Mouse (Mus musculus): Measurements from ENCODE around the gene Rps6kb1. TPM values are rescaled to one million over a fixed set of nuclear protein-coding genes. Genes with fewer than 3 reads are reported as not detected.
"Not testable (repeated sequence)": the region's sequence is repeated elsewhere in the genome, so short reads cannot be mapped to it uniquely, and the experiment has no call there.

Gene Rps6kb1
- polyA plus RNA-seq, 1 experiment from 2014 or later = 56.1 TPM

GRCm38 (mm10) chr11:86538786-86539185 lies 5.8 kb downstream of the Rps6kb1 start:
- Histone ChIP-seq H3K9ac (ENCODE audit: low read depth, low read length) (no peak overlapping the region), H3K4me2 (replicated peaks; ENCODE audit: low read depth, low read length) (no peak overlapping the region), H3K9me3 (ENCODE audit: control insufficient read depth, low read length) (no peaks in the 10 kb centered on the region), H3K27me3 (ENCODE audit: control insufficient read depth, insufficient read depth, low read length) (no peaks in the 10 kb centered on the region), H3K27ac (ENCODE audit: low read depth, low read length) (no peak overlapping the region), H3K4me3 (ENCODE audit: low read length) (no peak overlapping the region), H3K36me3 (ENCODE audit: control insufficient read depth, insufficient read depth, low read length) (peaks cover 6% of the 10 kb centered on the region), H3K4me1 (ENCODE audit: control insufficient read depth, insufficient read depth, low read length) (peaks cover 4% of the 10 kb centered on the region; the same call in 1 of the 2 replicates)
- WGBS = 90% methylated on average over 4 of the region's 4 CpGs
- no peak for ATAC-seq (ENCODE audit: low FRiP score, low TSS enrichment)

DNA sequence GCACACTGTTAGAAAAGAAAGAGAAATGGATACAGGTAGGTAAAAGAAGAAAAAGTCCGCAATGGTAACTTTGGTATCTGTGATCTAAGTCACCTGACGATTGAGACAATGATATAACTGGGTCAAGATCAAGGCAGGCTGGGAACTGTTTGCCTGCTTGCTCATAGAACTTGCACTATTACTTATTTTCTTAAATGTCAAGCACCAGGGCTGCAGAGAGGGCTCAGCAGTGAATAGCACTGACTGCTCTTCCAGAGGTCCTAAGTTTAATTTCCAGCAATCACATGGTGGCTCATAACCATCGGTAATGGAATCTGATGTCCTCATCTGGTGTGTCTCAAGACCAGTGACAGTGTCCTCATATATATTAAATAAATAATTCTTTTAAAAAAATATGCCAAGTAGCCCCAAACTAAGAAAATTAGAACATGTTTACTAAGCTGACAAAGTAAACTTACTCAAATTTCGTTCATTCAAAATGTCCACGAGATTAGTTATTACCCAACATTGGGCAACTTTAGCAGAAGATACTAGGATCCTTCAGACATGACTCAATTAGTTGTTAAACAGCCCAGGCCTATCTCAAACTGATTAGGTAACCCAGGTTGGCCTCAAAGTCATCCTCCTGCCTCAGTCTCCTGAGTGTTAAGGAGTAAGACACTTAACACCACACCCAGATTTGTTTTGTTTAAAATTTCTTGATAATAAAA lies 10.2 kb downstream of the Rps6kb1 start:
- H3K9me3 ChIP-seq (ENCODE audit: control insufficient read depth, low read length) = no peaks in the 10 kb centered on the region
- peaks cover 35% of the 10 kb centered on the region for H3K36me3 ChIP-seq (ENCODE audit: control insufficient read depth, insufficient read depth, low read length)
- ATAC-seq (ENCODE audit: low FRiP score, low TSS enrichment) = no peak
- no peak overlapping the region for H3K27ac ChIP-seq (ENCODE audit: low read depth, low read length)
- no peak overlapping the region for H3K9ac ChIP-seq (ENCODE audit: low read depth, low read length)
- H3K27me3 ChIP-seq (ENCODE audit: control insufficient read depth, insufficient read depth, low read length) = no peaks in the 10 kb centered on the region
- H3K4me1 ChIP-seq (ENCODE audit: control insufficient read depth, insufficient read depth, low read length) = no peaks in the 10 kb centered on the region
- 94% methylated on average over 5 of the region's 5 CpGs for WGBS
- no peak overlapping the region for H3K4me2 ChIP-seq (replicated peaks; ENCODE audit: low read depth, low read length)
- no peak overlapping the region for H3K4me3 ChIP-seq (ENCODE audit: low read length)

DNA sequence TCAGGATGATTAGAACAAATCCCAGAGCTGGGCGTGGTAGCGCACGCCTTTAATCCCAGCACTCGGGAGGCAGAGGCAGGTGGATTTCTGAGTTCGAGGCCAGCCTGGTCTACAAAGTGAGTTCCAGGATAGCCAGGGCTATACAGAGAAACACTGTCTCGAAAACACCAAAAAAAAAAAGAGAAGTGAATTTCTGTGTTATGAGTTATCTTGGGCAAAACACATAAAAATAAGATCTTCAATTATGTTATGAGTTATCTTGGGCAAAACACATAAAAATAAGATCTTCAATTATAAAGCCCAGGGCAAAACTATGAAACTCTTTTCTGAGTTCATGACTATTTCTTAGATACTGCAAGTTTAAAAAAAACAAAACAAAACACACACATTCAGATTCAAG lies 11.3 kb downstream of the Rps6kb1 start:
- not testable (repeated sequence) for H3K4me3 ChIP-seq (ENCODE audit: low read length); H3K27ac ChIP-seq (ENCODE audit: low read depth, low read length); H3K9me3 ChIP-seq (ENCODE audit: control insufficient read depth, low read length); H3K4me1 ChIP-seq (ENCODE audit: control insufficient read depth, insufficient read depth, low read length); H3K27me3 ChIP-seq (ENCODE audit: control insufficient read depth, insufficient read depth, low read length); H3K4me2 ChIP-seq (replicated peaks; ENCODE audit: low read depth, low read length); H3K9ac ChIP-seq (ENCODE audit: low read depth, low read length); ATAC-seq (ENCODE audit: low FRiP score, low TSS enrichment)
- WGBS = 97% methylated on average over 6 of the region's 6 CpGs
- peaks cover 41% of the 10 kb centered on the region for H3K36me3 ChIP-seq (ENCODE audit: control insufficient read depth, insufficient read depth, low read length)

- WGBS = 79% methylated on average over 1 of the region's 1 CpGs
- no peak overlapping the region for H3K4me3 ChIP-seq (ENCODE audit: low read length)
- no peaks in the 10 kb centered on the region for H3K4me1 ChIP-seq (ENCODE audit: control insufficient read depth, insufficient read depth, low read length)
- H3K36me3 ChIP-seq (ENCODE audit: control insufficient read depth, insufficient read depth, low read length) = peaks cover 46% of the 10 kb centered on the region
- no peaks in the 10 kb centered on the region for H3K9me3 ChIP-seq (ENCODE audit: control insufficient read depth, low read length)
- no peak for ATAC-seq (ENCODE audit: low FRiP score, low TSS enrichment)
- H3K9ac ChIP-seq (ENCODE audit: low read depth, low read length) = no peak overlapping the region
- no peak overlapping the region for H3K27ac ChIP-seq (ENCODE audit: low read depth, low read length)
- no peaks in the 10 kb centered on the region for H3K27me3 ChIP-seq (ENCODE audit: control insufficient read depth, insufficient read depth, low read length)
- H3K4me2 ChIP-seq (replicated peaks; ENCODE audit: low read depth, low read length) = no peak overlapping the region
Observed at GRCm38 (mm10) chr11:86532834-86533233, 11.8 kb downstream of the Rps6kb1 start.

DNA sequence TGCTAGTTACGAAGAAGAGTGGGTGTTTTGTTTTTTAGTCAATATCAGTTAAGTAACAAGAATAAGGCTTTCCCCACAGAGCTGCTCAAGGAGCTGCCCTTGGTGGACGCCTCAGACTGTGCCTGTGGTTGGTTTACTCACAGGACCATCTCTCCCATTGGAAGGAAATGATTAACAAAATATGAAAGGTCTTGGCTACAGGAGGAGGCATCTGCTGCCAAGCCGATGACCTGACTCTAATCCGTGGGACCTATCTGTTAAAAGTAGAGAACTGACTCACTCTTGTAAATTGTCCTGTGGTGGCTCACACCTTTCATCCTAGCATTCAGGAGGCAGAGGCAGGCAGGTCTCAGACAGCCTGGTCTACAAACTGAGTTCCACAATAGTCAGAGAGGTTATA lies 17.1 kb downstream of the Rps6kb1 start:
- Histone ChIP-seq H3K4me3 (ENCODE audit: low read length) (no peak overlapping the region), H3K27ac (ENCODE audit: low read depth, low read length) (no peak overlapping the region), H3K4me2 (replicated peaks; ENCODE audit: low read depth, low read length) (no peak overlapping the region), H3K9ac (ENCODE audit: low read depth, low read length) (no peak overlapping the region), H3K4me1 (ENCODE audit: control insufficient read depth, insufficient read depth, low read length) (no peaks in the 10 kb centered on the region), H3K36me3 (ENCODE audit: control insufficient read depth, insufficient read depth, low read length) (peaks cover 65% of the 10 kb centered on the region), H3K9me3 (ENCODE audit: control insufficient read depth, low read length) (no peaks in the 10 kb centered on the region), H3K27me3 (ENCODE audit: control insufficient read depth, insufficient read depth, low read length) (no peaks in the 10 kb centered on the region)
- ATAC-seq (ENCODE audit: low FRiP score, low TSS enrichment) = no peak
- 94% methylated on average over 4 of the region's 4 CpGs for WGBS

GRCm38 (mm10) chr11:86519751-86520150 lies 24.9 kb downstream of the Rps6kb1 start:
- no peak for ATAC-seq (ENCODE audit: low FRiP score, low TSS enrichment)
- Histone ChIP-seq H3K9ac (ENCODE audit: low read depth, low read length) (no peak overlapping the region), H3K9me3 (ENCODE audit: control insufficient read depth, low read length) (no peaks in the 10 kb centered on the region), H3K27ac (ENCODE audit: low read depth, low read length) (no peak overlapping the region), H3K36me3 (ENCODE audit: control insufficient read depth, insufficient read depth, low read length) (peaks cover 70% of the 10 kb centered on the region), H3K27me3 (ENCODE audit: control insufficient read depth, insufficient read depth, low read length) (no peaks in the 10 kb centered on the region), H3K4me1 (ENCODE audit: control insufficient read depth, insufficient read depth, low read length) (no peaks in the 10 kb centered on the region), H3K4me2 (replicated peaks; ENCODE audit: low read depth, low read length) (no peak overlapping the region), H3K4me3 (ENCODE audit: low read length) (no peak overlapping the region)
- 70% methylated on average over 7 of the region's 7 CpGs for WGBS

GRCm38 (mm10) chr11:86517229-86517628 lies 27.4 kb downstream of the Rps6kb1 start:
- WGBS = 71% methylated on average over 3 of the region's 3 CpGs
- Histone ChIP-seq H3K9ac (ENCODE audit: low read depth, low read length) (no peak overlapping the region), H3K4me2 (replicated peaks; ENCODE audit: low read depth, low read length) (no peak overlapping the region), H3K4me1 (ENCODE audit: control insufficient read depth, insufficient read depth, low read length) (no peaks in the 10 kb centered on the region), H3K27me3 (ENCODE audit: control insufficient read depth, insufficient read depth, low read length) (no peaks in the 10 kb centered on the region), H3K4me3 (ENCODE audit: low read length) (no peak overlapping the region), H3K36me3 (ENCODE audit: control insufficient read depth, insufficient read depth, low read length) (peaks cover 70% of the 10 kb centered on the region), H3K27ac (ENCODE audit: low read depth, low read length) (no peak overlapping the region), H3K9me3 (ENCODE audit: control insufficient read depth, low read length) (no peaks in the 10 kb centered on the region)
- no peak for ATAC-seq (ENCODE audit: low FRiP score, low TSS enrichment)

DNA sequence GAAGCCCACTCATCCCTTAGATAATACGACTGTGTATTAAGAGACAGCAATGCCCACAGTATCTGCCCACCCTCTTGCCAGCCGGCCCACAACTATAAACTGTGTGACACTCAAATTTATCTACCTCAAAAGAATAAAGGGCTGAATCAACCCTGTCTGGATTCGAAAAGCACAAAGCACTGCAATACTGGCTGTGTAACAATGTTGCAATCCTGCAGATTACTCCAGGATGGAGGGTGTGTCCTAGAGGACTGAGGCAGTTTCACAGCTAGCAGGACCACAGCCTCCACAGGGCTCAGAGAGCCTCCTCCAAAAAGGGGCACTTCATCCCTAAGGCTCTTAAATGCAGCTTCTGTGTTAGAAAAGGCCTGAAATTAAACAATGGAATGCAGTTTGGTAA lies 28.0 kb downstream of the Rps6kb1 start:
- no peaks in the 10 kb centered on the region for H3K27me3 ChIP-seq (ENCODE audit: control insufficient read depth, insufficient read depth, low read length)
- no peak overlapping the region for H3K4me3 ChIP-seq (ENCODE audit: low read length)
- WGBS = 83% methylated on average over 3 of the region's 3 CpGs
- ATAC-seq (ENCODE audit: low FRiP score, low TSS enrichment) = no peak
- no peaks in the 10 kb centered on the region for H3K4me1 ChIP-seq (ENCODE audit: control insufficient read depth, insufficient read depth, low read length)
- H3K36me3 ChIP-seq (ENCODE audit: control insufficient read depth, insufficient read depth, low read length) = peaks cover 72% of the 10 kb centered on the region
- no peak overlapping the region for H3K27ac ChIP-seq (ENCODE audit: low read depth, low read length)
- no peak overlapping the region for H3K9ac ChIP-seq (ENCODE audit: low read depth, low read length)
- H3K9me3 ChIP-seq (ENCODE audit: control insufficient read depth, low read length) = no peaks in the 10 kb centered on the region
- no peak overlapping the region for H3K4me2 ChIP-seq (replicated peaks; ENCODE audit: low read depth, low read length)

- Histone ChIP-seq H3K4me3 (ENCODE audit: low read length) (no peak overlapping the region), H3K4me2 (replicated peaks; ENCODE audit: low read depth, low read length) (no peak overlapping the region), H3K4me1 (ENCODE audit: control insufficient read depth, insufficient read depth, low read length) (no peaks in the 10 kb centered on the region), H3K27ac (ENCODE audit: low read depth, low read length) (no peak overlapping the region), H3K27me3 (ENCODE audit: control insufficient read depth, insufficient read depth, low read length) (no peaks in the 10 kb centered on the region), H3K9ac (ENCODE audit: low read depth, low read length) (no peak overlapping the region), H3K9me3 (ENCODE audit: control insufficient read depth, low read length) (no peaks in the 10 kb centered on the region), H3K36me3 (ENCODE audit: control insufficient read depth, insufficient read depth, low read length) (peaks cover 77% of the 10 kb centered on the region)
- WGBS = 88% methylated on average over 2 of the region's 2 CpGs
- no peak for ATAC-seq (ENCODE audit: low FRiP score, low TSS enrichment)
Observed at GRCm38 (mm10) chr11:86507991-86508390, 36.6 kb downstream of the Rps6kb1 start.
